Mouse (Mus musculus): Measurements from ENCODE around the gene Ggta1. TPM values are rescaled to one million over a fixed set of nuclear protein-coding genes. Genes with fewer than 3 reads are reported as not detected.

Ggta1 gene
- polyA plus RNA-seq, 1 experiment from 2014 or later = 135 TPM

DNA sequence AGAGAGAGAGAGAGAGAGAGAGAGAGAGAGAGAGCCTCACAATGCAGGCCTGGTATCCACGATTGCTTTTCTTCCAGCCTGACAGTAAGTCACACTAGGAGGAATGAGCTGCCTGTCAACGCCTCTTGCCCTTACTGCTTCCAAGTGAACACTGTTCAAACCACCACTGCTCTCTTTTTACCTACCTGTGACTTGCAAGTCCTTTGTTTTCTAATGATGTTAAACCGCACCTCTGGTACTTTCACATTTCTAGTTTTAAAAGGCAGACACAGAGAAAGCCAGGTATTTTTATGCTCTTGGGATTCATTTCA is 15.7 kb upstream of the Ggta1 start:
- Histone ChIP-seq H3K27ac (peak overlapping the region; percentile 74), H3K36me3 (ENCODE audit: inconsistent target) (no peaks in the 10 kb centered on the region), H3K79me2 (ENCODE audit: inconsistent target) (no peaks in the 10 kb centered on the region), H3K4me3 (ENCODE audit: inconsistent target) (no peak overlapping the region)
- 73% methylated on average over 3 of the region's 3 CpGs for WGBS (ENCODE audit: missing documents)

DNA sequence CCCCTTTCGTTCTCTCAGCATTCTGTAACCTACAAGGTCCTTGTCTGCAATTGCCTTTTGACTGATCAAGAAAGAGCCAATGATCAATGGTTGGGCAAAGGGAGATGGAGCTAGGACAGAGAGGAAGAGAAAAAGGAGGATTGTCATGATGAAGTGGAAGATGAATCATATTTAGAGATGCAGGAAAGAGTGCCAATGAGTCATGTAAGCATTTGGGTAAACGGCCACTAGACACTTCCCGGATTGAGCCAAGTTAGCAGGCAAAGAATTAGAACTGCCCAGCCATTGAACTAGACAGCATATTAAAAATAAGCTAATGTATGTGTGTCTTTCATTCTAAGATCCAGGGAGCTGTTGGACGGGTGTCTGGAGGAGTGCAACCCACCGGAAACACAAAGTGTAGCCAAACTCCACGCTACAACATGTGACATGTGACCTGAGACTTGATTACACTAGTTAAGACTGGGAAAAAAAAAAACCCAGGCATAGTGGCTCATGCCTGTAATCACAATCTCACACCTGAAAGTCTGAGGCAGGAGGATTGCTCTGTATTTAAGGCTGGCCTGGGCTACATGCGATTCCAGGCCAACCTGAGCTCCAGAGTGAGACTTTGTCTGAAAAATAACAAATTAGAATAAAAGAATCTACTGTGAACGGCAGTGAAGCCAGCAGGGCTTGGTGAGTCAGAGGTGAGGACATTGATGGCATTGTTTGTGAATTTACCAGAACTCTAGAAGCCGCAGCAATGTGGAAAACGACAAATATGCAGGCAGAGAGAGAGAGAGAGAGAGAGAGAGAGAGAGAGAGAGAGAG is 15.2 kb upstream of the Ggta1 start:
- no peak overlapping the region for H3K4me3 ChIP-seq (ENCODE audit: inconsistent target)
- H3K79me2 ChIP-seq (ENCODE audit: inconsistent target) = no peaks in the 10 kb centered on the region
- no peaks in the 10 kb centered on the region for H3K36me3 ChIP-seq (ENCODE audit: inconsistent target)
- H3K27ac ChIP-seq = peak overlapping the region; percentile 74
- WGBS (ENCODE audit: missing documents) = 70% methylated on average over 10 of the region's 10 CpGs

DNA sequence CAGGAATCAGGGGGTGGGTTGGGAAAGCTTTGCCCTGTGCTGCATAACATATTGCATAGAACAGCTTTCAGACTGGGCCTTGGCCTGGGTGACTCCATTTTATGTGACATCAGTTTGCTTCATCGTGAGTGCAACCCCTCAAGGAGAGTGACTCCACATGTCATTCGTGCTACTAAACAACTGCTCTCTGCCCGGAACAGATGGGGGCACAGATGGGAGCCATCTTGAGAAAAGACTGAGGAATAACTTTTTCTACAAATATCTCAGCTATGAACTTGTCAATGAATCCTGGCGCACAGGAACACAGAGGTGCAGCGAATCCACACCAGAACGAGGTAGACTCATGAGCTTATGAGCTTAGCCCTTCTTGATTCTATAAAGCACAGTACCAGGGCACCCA is 14.3 kb upstream of the Ggta1 start:
- H3K4me3 ChIP-seq (ENCODE audit: inconsistent target) = no peak overlapping the region
- H3K79me2 ChIP-seq (ENCODE audit: inconsistent target) = no peaks in the 10 kb centered on the region
- WGBS (ENCODE audit: missing documents) = 97% methylated on average over 6 of the region's 6 CpGs
- H3K27ac ChIP-seq = peak overlapping the region; percentile 74
- no peaks in the 10 kb centered on the region for H3K36me3 ChIP-seq (ENCODE audit: inconsistent target)

DNA sequence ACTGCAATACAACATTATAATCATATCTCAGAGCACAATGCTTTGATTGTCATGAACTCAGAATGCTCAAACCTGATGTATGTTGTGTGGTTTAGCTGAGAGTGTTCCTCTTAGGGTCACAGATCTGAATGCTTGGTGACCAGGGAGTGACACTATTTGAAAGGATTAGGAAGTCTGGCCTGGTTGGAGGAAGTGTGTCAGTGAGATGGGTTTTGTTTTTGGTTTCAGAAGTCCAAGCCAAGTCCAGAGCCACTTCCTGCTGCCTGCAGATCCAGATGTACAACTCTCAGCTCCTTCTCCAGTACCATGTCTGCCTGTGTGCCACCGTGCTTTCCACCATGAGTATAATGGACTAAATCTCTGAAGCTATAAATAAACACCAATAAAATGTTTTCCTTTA is 11.9 kb upstream of the Ggta1 start:
- H3K79me2 ChIP-seq (ENCODE audit: inconsistent target) = no peaks in the 10 kb centered on the region
- WGBS (ENCODE audit: missing documents) = 57% methylated on average over 1 of the region's 1 CpGs
- H3K4me3 ChIP-seq (ENCODE audit: inconsistent target) = no peak overlapping the region
- H3K36me3 ChIP-seq (ENCODE audit: inconsistent target) = no peaks in the 10 kb centered on the region
- H3K27ac ChIP-seq = no peak overlapping the region

DNA sequence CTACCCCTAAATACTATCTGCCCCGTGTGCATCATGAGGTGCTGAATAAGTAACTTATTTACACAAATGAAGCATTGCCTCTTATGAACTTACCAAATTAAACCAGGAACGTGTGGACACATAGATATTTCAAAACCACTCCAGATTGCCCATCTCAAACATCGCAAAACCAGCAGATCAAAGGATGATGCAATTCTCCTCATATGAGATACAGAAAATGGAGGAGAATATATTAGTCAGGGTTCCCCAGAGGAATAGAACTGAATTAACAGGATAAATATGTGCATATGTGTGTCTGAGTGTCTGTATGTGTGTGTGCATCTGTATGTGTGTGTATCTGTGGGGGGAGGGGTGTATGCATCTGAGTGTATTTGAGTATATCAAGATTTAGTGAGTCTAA is 6.2 kb upstream of the Ggta1 start:
- H3K27ac ChIP-seq = no peak overlapping the region
- no peaks in the 10 kb centered on the region for H3K36me3 ChIP-seq (ENCODE audit: inconsistent target)
- WGBS (ENCODE audit: missing documents) = 43% methylated on average over 3 of the region's 3 CpGs
- H3K79me2 ChIP-seq (ENCODE audit: inconsistent target) = no peaks in the 10 kb centered on the region
- H3K4me3 ChIP-seq (ENCODE audit: inconsistent target) = no peak overlapping the region

DNA sequence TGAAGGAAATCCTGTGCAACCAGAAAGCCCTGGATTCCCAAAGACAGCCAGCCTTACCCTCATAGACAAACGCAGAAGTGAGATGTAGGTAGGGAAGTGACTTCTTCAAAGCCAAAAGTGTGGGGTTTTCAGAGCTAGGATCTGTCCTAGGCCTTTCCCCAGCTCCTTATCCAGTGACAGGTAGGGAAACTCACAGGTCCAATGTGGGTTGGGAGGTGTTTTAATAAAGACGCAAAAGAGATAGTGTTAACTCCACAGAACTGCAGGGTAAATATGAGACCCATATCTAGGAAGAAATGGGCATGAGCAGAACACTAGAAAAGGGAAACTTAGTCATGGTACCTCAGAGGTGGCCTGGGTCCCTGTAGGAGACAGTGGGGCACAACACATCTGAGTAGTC is 5.2 kb upstream of the Ggta1 start:
- H3K79me2 ChIP-seq (ENCODE audit: inconsistent target) = no peaks in the 10 kb centered on the region
- H3K27ac ChIP-seq = no peak overlapping the region
- H3K4me3 ChIP-seq (ENCODE audit: inconsistent target) = no peak overlapping the region
- no peaks in the 10 kb centered on the region for H3K36me3 ChIP-seq (ENCODE audit: inconsistent target)
- WGBS (ENCODE audit: missing documents) = 63% methylated on average over 2 of the region's 2 CpGs

DNA sequence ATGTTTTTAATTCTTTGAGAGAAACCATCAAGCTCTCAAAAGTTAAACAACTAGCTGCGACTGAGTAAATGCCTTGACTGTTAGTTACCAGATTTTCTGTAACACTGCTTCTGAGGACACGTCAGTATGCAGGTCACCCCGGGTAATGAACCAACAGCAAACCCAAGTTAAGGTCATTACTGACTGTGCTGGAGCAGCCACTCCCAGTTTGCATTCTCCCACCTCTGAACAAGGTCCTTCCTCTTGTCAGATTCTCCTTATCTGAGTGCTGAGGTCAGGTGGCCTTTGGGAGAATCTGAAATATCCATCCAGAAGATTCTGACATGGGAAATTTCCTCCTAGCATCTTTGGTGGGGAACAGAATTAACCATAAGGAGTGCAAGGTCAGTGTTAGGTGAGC is 4.8 kb upstream of the Ggta1 start:
- WGBS (ENCODE audit: missing documents) = 100% methylated on average over 3 of the region's 3 CpGs
- Histone ChIP-seq H3K4me3 (ENCODE audit: inconsistent target) (no peak overlapping the region), H3K36me3 (ENCODE audit: inconsistent target) (no peaks in the 10 kb centered on the region), H3K27ac (no peak overlapping the region), H3K79me2 (ENCODE audit: inconsistent target) (no peaks in the 10 kb centered on the region)

DNA sequence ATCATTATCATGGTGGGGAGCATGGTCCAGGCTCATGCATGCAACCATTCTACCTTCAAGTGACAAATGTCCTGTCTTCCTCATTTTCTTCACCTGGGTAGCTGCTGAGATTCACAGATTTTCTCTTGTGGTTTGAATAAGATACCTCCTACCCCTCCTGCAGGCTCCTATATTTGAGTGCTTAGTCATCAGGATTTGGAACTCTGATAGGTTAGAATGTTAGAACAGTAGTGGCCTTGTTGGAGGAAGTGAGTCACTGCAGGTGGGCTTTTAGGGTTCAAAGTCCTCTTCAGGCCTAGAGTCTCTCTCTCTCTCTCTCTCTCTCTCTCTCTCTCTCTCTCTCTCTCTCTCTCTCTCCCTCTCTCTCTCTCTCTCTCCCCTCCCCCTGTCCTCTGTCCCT is 2.6 kb upstream of the Ggta1 start:
- Histone ChIP-seq H3K4me3 (ENCODE audit: inconsistent target) (no peak overlapping the region), H3K27ac (no peak overlapping the region), H3K36me3 (ENCODE audit: inconsistent target) (no peaks in the 10 kb centered on the region)

DNA sequence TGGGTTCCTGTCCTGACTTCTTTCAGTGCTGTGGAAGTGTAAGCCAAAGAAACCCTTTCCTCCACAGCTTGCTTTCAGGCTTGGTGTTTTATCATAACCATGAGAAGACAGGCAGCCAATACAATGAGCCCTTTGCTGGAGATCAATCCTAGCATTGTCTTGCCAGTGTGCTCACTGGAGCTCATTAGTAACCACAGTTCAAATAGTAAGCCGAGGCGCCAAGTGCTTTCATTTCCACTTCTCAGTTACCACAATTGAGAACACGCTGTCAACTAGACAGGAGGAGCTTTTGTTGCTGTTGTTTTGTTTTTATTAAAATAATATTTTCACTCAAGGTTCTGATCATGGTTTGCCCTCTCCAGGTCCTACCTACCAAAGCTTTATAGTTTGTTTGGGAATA is 1.5 kb upstream of the Ggta1 start:
- Histone ChIP-seq H3K4me3 (ENCODE audit: inconsistent target) (no peak overlapping the region), H3K79me2 (ENCODE audit: inconsistent target) (peaks cover 26% of the 10 kb centered on the region), H3K36me3 (ENCODE audit: inconsistent target) (no peaks in the 10 kb centered on the region), H3K27ac (peak overlapping the region; percentile 64)
- WGBS (ENCODE audit: missing documents) = 6% methylated on average over 3 of the region's 3 CpGs

More for the DNA sequence above, 2.6 kb upstream of the Ggta1 start:
- peaks cover 14% of the 10 kb centered on the region for H3K79me2 ChIP-seq (ENCODE audit: inconsistent target)

DNA sequence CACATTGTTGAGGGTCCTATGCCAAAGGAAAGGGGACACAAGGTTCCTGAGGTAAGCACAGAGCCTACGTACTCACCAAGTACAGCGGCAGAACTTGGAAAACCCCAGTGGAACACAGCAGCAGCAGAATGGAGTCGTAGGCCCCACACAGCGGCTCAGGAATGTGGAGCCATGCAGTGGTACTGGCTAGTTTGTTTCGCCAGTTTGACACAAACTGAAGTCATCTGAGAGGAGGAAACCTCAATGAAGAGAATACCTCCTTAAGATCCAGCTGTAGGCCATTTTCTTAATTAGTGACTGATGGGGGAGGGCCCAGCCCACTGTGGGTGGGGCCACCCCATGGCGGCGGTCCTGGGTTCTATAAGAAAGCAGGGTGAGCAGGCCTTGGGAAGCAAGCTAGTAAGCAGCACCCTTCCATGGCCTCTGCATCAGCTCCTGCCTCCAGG is 1.1 kb upstream of the Ggta1 start:
- 84% methylated on average over 6 of the region's 7 CpGs for WGBS (ENCODE audit: missing documents)
- Histone ChIP-seq H3K4me3 (ENCODE audit: inconsistent target) (no peak overlapping the region), H3K27ac (peak overlapping the region; percentile 64), H3K36me3 (ENCODE audit: inconsistent target) (no peaks in the 10 kb centered on the region), H3K79me2 (ENCODE audit: inconsistent target) (peaks cover 30% of the 10 kb centered on the region)

DNA sequence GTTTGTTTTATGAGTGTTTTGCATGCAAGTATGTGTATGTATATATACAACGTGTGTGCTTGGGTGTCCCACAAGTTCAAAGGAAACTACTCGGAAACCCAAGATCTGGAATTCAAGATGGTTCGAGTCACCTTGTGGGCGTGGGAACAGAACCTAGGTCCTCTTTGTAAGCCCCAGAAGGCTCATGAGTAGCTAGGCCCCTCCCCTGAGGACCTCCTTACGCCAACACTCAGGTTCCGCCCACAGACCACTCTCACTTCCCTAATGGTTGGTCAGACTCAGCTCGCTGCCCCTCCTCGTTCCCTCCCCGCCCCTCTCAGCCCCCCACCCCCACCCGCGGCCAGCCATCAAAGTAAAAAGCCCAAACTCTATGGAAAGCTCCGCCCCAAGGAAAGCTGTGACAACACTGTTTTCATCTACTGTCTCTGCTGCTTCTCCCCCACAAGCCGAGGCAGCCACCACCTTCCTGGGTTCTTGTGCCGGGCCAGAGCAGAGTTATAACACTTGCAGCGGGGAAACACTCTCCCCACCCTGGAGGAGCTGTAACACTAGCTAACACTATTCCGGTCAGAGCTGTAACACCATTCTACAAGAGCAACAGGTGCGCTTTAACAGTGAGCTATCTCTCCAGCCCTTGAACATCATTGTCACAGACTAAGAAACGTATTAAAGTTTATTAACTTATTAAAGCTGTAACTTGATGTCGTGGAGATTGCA is 499 bp upstream of the Ggta1 start:
- 17% methylated on average over 18 of the region's 19 CpGs for whole genome bisulfite sequencing (ENCODE audit: missing documents)
- Histone ChIP-seq H3K27ac (peak overlapping the region; percentile 64), H3K36me3 (ENCODE audit: inconsistent target) (peaks cover 3% of the 10 kb centered on the region; the same call in 1 of the 2 replicates), H3K4me3 (ENCODE audit: inconsistent target) (no peak overlapping the region), H3K79me2 (ENCODE audit: inconsistent target) (peaks cover 36% of the 10 kb centered on the region)

DNA sequence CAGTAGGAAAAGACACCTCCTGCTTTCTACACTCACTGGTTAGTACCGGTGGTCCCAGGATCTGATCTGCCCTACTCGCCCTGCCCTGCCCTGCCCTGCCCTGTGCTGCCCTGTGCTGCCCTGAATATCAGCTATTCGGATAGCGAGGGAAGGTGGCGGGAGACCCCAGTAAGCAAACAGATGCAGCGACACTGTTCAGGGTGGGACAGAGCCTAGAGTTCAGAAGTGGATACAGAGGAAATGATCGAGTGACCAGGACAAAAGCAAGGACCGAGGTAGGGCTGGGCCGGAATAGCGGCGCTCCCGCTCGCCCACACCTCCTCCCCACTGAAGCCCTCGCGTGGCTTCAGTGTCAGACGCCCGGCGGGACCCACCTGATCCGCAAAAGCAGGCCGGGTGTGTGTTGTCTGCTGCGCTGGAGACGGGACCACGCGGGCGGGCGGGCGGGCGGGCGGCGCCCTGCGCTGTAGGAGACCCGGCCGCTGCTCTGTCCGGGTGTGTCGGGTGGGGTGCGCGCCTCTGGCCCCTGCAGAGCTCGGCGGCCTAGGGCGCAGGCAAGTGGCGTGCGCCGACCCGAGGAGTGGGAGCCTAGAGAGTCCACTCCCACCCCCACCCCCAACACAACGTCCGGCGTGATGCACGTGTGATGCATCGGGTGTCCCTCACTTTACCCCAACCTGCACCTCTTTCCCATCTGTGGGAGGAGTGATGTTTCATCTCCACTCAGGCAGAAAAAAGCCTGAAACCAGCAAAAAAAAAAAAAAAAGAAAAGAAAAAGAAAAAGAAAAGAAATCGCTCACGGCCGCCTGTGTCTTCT is 852 bp downstream of the Ggta1 start:
- WGBS (ENCODE audit: missing documents) = under 1% methylated on average over 39 of the region's 52 CpGs

DNA sequence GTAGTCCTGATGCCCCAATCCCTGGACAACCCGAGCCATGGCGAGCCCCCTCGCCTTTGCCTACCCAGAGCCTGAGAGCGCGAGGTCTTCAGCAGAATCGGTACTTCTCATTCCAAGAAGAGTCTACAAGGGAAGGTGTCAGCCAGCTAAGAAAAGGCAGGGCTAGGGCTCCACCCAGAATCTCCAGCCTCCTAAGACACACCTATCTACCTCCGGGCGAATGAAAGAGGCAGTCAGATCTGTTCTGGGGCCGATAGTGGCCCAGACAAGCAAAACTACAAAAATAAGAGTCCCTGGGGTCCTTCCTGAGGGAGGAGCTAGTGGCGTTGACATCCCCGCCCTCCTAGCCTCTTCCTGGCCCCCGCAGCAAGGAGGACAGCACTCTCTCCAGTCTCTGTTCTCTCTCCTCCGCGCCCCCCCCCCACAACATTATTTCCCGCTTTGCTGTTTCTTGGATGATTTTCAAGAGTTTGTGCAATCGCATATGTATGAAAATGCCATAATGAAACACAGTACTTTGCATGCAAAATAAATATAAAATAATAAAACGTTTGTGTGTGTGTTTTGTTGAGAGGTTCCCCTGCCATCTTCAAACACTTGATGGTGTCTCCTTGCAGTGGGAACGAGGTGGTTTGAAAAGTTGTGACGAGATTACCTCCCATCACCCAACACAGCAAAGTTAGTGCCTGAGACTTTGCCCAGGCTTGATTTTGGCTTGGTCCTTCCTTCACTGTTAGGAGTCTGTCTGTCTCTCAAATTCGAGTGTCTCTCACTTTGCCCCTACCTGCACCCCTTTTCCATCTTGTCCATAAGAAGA is 1.7 kb downstream of the Ggta1 start:
- 1% methylated on average over 18 of the region's 20 CpGs for WGBS (ENCODE audit: missing documents)
- H3K79me2 ChIP-seq (ENCODE audit: inconsistent target) = peaks cover 58% of the 10 kb centered on the region
- peak overlapping the region; percentile 88 for H3K27ac ChIP-seq

More for the DNA sequence above, 852 bp downstream of the Ggta1 start:
- Histone ChIP-seq H3K27ac (peak overlapping the region; percentile 88), H3K79me2 (ENCODE audit: inconsistent target) (peaks cover 49% of the 10 kb centered on the region), H3K4me3 (ENCODE audit: inconsistent target) (peak overlapping the region; percentile 91), H3K36me3 (ENCODE audit: inconsistent target) (peaks cover 13% of the 10 kb centered on the region; the same call in 1 of the 2 replicates)

DNA sequence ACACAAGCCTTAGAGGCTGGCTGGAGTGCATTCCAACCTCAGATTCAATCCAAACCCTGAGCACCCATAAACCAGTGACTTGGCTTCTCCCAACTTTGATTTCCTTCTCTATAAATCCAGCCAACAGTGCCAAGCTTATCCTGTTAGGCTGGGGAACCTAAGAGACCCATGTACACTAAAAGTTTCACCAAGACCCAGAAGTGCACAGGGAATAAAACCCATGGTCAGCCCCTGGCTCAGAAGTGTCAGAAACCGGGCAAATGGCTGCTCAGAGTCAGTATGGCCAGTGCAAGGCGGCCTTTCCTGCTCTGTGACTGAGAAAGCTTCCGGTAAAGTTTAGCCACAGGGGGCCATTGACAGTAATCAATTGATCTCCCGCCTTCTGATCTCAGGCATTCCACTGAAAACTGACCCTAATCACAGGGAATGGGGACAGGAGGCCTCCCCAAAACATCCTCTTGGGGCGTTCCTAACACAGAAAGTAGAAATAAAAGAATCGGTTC is 2.6 kb downstream of the Ggta1 start:
- peaks cover 13% of the 10 kb centered on the region; the same call in 1 of the 2 replicates for H3K36me3 ChIP-seq (ENCODE audit: inconsistent target)
- WGBS (ENCODE audit: missing documents) = 3% methylated on average over 6 of the region's 6 CpGs
- peaks cover 67% of the 10 kb centered on the region for H3K79me2 ChIP-seq (ENCODE audit: inconsistent target)
- H3K27ac ChIP-seq = peak overlapping the region; percentile 88
- peak overlapping the region; percentile 91 for H3K4me3 ChIP-seq (ENCODE audit: inconsistent target)

More for the DNA sequence above, 1.7 kb downstream of the Ggta1 start:
- H3K36me3 ChIP-seq (ENCODE audit: inconsistent target) = peaks cover 13% of the 10 kb centered on the region; the same call in 1 of the 2 replicates
- peak overlapping the region; percentile 91 for H3K4me3 ChIP-seq (ENCODE audit: inconsistent target)

All from macrophage (primary cell).